15 mouse cellular contexts compared by ENCODE assay signal in genomic region chr16:8767133-8768052, GRCm38 (mm10). TPM values are rescaled to one million over a fixed set of nuclear protein-coding genes. Genes with fewer than 3 reads are reported as not detected.
DNase-seq lines count a peak whose midpoint lies in the region; ATAC-seq and TF ChIP-seq lines count a peak whose summit lies in the region.
"Had no signal": no experiment of that assay in that cellular context is flagged by ENCODE, and none has a peak within 500 bp of the region (broad histone marks: within the 10 kb centered on the region; RNA-seq: fewer than 3 reads in every experiment).

No protein-coding gene starts in this region.

- WGBS in bone marrow, adult 2 months, result 47% methylated on average over 11 of the region's 11 CpGs
- 81% methylated on average over 11 of the region's 11 CpGs for WGBS in heart, embryonic 11.5 days (ENCODE audit: insufficient replicate concordance)

- H3K9ac ChIP-seq in heart, embryonic 11.5 days (ENCODE audit: low read depth, low read length), result no peak overlapping the region
- H3K9ac ChIP-seq: heart, embryonic 13.5 days; intestine, embryonic 15.5 days; midbrain, embryonic 12.5 days had no signal

- TF ChIP-seq CTCF in bone marrow, adult 2 months (IDR thresholded peaks at IDR 0.05; ENCODE audit: control insufficient read depth, insufficient read depth, low read length), result no peak

- H3K27me3 ChIP-seq in heart, embryonic 11.5 days (ENCODE audit: control insufficient read depth, insufficient read depth, low read length), result no peaks in the 10 kb centered on the region
- H3K27me3 ChIP-seq: intestine, embryonic 15.5 days had no signal

- peak; percentile 39 to 58 for DNase-seq in left cerebral cortex, postnatal 14 days (ENCODE audit: low spot score in 2 of 2)
- DNase-seq in left cerebral cortex, adult 11 months (ENCODE audit: low spot score), result no peak
- DNase-seq in liver, result peak; percentile 79
- DNase-seq in gastrocnemius, postnatal 36 days, result no peak
- DNase-seq: kidney, postnatal 14 days had no signal

- intact Hi-C loops in left cerebral cortex, postnatal 14 days (cut with DNase I), result loop anchor here (5.0 kb wide), 1 partner anchor 80 kb away; no protein-coding TSS in a partner anchor
- intact Hi-C loops in gastrocnemius, postnatal 36 days (cut with DNase I), result loop anchor here (2.0 to 10.0 kb wide), 3 partner anchors 81 to 353 kb away; no protein-coding TSS in a partner anchor

- H3K4me1 ChIP-seq in bone marrow, adult 2 months (ENCODE audit: control insufficient read depth, insufficient read depth, low read length), result peaks cover 9% of the 10 kb centered on the region
- H3K4me1 ChIP-seq in heart, embryonic 11.5 days (ENCODE audit: control insufficient read depth, insufficient read depth, low read length), result no peaks in the 10 kb centered on the region
- H3K4me1 ChIP-seq: hindbrain, embryonic 10.5 days; intestine, embryonic 15.5 days; midbrain, embryonic 12.5 days had no signal

- H3K4me3 ChIP-seq in bone marrow, adult 2 months (replicated peaks; ENCODE audit: control insufficient read depth, low read depth, low read length), result no peak overlapping the region
- no peak overlapping the region for H3K4me3 ChIP-seq in heart, embryonic 11.5 days (ENCODE audit: low read depth, low read length)
- H3K4me3 ChIP-seq: embryonic facial prominence, embryonic 10.5 days; heart, embryonic 13.5 days; hindbrain, embryonic 10.5 days; intestine, embryonic 15.5 days; midbrain, embryonic 12.5 days had no signal

- H3K4me2 ChIP-seq in heart, embryonic 11.5 days, result no peak overlapping the region
- H3K4me2 ChIP-seq: heart, embryonic 13.5 days; intestine, embryonic 15.5 days; midbrain, embryonic 12.5 days had no signal

- H3K36me3 ChIP-seq in heart, embryonic 11.5 days (ENCODE audit: control insufficient read depth, insufficient read depth, low read length), result no peaks in the 10 kb centered on the region
- H3K36me3 ChIP-seq: embryonic facial prominence, embryonic 10.5 days; heart, embryonic 13.5 days; hindbrain, embryonic 10.5 days; intestine, embryonic 15.5 days; midbrain, embryonic 12.5 days had no signal

- TF ChIP-seq POLR2A in bone marrow, adult 2 months (IDR thresholded peaks at IDR 0.05; ENCODE audit: borderline replicate concordance, control insufficient read depth, low read depth, low read length), result no peak

- ATAC-seq in megakaryocyte-erythroid progenitor cell, adult 5-6 weeks (replicated peaks; ENCODE audit: low FRiP score, low TSS enrichment, poor library complexity, severe bottlenecking), result peak; percentile 72
- no peak for ATAC-seq in CD4-positive, CD25-positive, alpha-beta regulatory T cell, adult 4 months
- ATAC-seq in heart, embryonic 11.5 days (replicated peaks; ENCODE audit: insufficient number of reproducible peaks, low FRiP score, low TSS enrichment), result no peak
- ATAC-seq: intestine, embryonic 15.5 days; lung, postnatal 0 days had no signal

- H3K27ac ChIP-seq in bone marrow, adult 2 months (ENCODE audit: control insufficient read depth, insufficient read depth, low read depth, low read length, poor library complexity), result peak overlapping the region; percentile 70
- no peak overlapping the region for H3K27ac ChIP-seq in heart, embryonic 11.5 days (ENCODE audit: low read depth, low read length)
- H3K27ac ChIP-seq: embryonic facial prominence, embryonic 10.5 days; heart, embryonic 13.5 days; hindbrain, embryonic 10.5 days; intestine, embryonic 15.5 days; midbrain, embryonic 12.5 days had no signal

- H3K9me3 ChIP-seq in heart, embryonic 11.5 days (replicated peaks; ENCODE audit: control insufficient read depth, low read length), result no peaks in the 10 kb centered on the region
- H3K9me3 ChIP-seq: embryonic facial prominence, embryonic 10.5 days; heart, embryonic 13.5 days; hindbrain, embryonic 10.5 days; intestine, embryonic 15.5 days; midbrain, embryonic 12.5 days had no signal

RNA-seq across cellular contexts. Expression of gene Usp7, which starts 24.7 kb away (rescaled TPM):
- total RNA-seq in left cerebral cortex, postnatal 14 days (2021), result 100 to 1,000 TPM; 155 to 156 TPM
- polyA plus RNA-seq in bone marrow, adult 2 months (2011; ENCODE audit: insufficient read depth, insufficient read length, low replicate concordance, missing spikeins), result 136 TPM in 2 replicates
- total RNA-seq in megakaryocyte-erythroid progenitor cell, adult 5-6 weeks (2014; fragmentation: Nextera tagmentation), result 196 and 235 TPM in 2 replicates
- total RNA-seq in megakaryocyte-erythroid progenitor cell, adult 5-6 weeks (2017), result 202 and 222 TPM in 2 replicates
- polyA plus RNA-seq in CD4-positive, CD25-positive, alpha-beta regulatory T cell, adult 4 months (2017; shearing (Covaris generic)), result 10 to 100 TPM; 39.2 to 51.8 TPM
- polyA plus RNA-seq in heart, embryonic 11.5 days (2014; fragmentation: Nextera tagmentation; extraction: Ambion mirVana), result 20.6 and 31.9 TPM in 2 replicates
- 10 to 100 TPM; 48.3 to 57.0 TPM for total RNA-seq in gastrocnemius, postnatal 36 days (2021)

Comparison
In these comparisons a context has a peak if more than half of its experiments do, and no peak if none do; other contexts are left out.
1. DNase-seq: peak in left cerebral cortex, postnatal 14 days (2 of 2) and liver (single experiment); none in left cerebral cortex, adult 11 months (single experiment) and gastrocnemius, postnatal 36 days (0 of 2).